ENCODE assay signal across 22 mouse cellular contexts in genomic region chr11:48098063-48098462, GRCm38 (mm10).
DNase-seq lines count a peak whose midpoint lies in the region; ATAC-seq and TF ChIP-seq lines count a peak whose summit lies in the region.
"Had no signal": no experiment of that assay in that cellular context is flagged by ENCODE, and none has a peak within 500 bp of the region (broad histone marks: within the 10 kb centered on the region; RNA-seq: fewer than 3 reads in every experiment).

No protein-coding gene starts in this region.

- H3K79me2 ChIP-seq in C2C12 (ENCODE audit: control insufficient read depth, insufficient read depth): no peaks in the 10 kb centered on the region
- no peaks in the 10 kb centered on the region for H3K79me2 ChIP-seq in myocyte (ENCODE audit: control insufficient read depth, insufficient read depth)

- H3K9me3 ChIP-seq in forebrain, embryonic 11.5 days (ENCODE audit: control insufficient read depth, low read length): no peaks in the 10 kb centered on the region
- H3K9me3 ChIP-seq: G1E had no signal

- ATAC-seq in forebrain, embryonic 11.5 days (replicated peaks; ENCODE audit: low FRiP score): no peak
- ATAC-seq: activated CD4-positive, CD25-positive, alpha-beta regulatory T cell, adult 4 months; CD4-positive, CD25-positive, alpha-beta regulatory T cell, adult 4 months; Patski had no signal

- no peak for TF ChIP-seq CTCF in C2C12 (IDR thresholded peaks at IDR 0.05; ENCODE audit: control insufficient read depth, insufficient read depth, insufficient read length)
- no peak for TF ChIP-seq CTCF in embryonic fibroblast, embryonic 13.5 days (IDR thresholded peaks at IDR 0.05; ENCODE audit: borderline replicate concordance, insufficient read depth, low read length)

- H3K36me3 ChIP-seq in C2C12 (ENCODE audit: control insufficient read depth, insufficient read depth): no peaks in the 10 kb centered on the region
- no peaks in the 10 kb centered on the region for H3K36me3 ChIP-seq in myocyte (ENCODE audit: control insufficient read depth, insufficient read depth)
- H3K36me3 ChIP-seq in forebrain, embryonic 11.5 days (ENCODE audit: control insufficient read depth, insufficient read depth, low read length): no peaks in the 10 kb centered on the region
- H3K36me3 ChIP-seq: G1E had no signal

- no peaks in the 10 kb centered on the region for H3K79me3 ChIP-seq in C2C12 (ENCODE audit: low read depth)

- no peak overlapping the region for H3K9ac ChIP-seq in forebrain, embryonic 11.5 days (ENCODE audit: low read length)

- H3K27ac ChIP-seq in embryonic fibroblast, embryonic 13.5 days (ENCODE audit: insufficient read depth, low read length): peak overlapping the region; percentile 37
- H3K27ac ChIP-seq in forebrain, embryonic 11.5 days (ENCODE audit: low read depth, low read length): no peak overlapping the region

- no peak for TF ChIP-seq POLR2A in embryonic fibroblast, embryonic 13.5 days (IDR thresholded peaks at IDR 0.05; ENCODE audit: low read depth, low read length)
- TF ChIP-seq POLR2A in myocyte (IDR thresholded peaks at IDR 0.05; ENCODE audit: insufficient read length, low read depth): no peak

- peak overlapping the region; percentile 5 for H3K4me2 ChIP-seq in myocyte (ENCODE audit: low read depth)
- no peak overlapping the region for H3K4me2 ChIP-seq in forebrain, embryonic 11.5 days (ENCODE audit: low read depth, low read length, severe bottlenecking)

- H3K4me1 ChIP-seq in embryonic fibroblast, embryonic 13.5 days (ENCODE audit: control insufficient read depth, insufficient read depth, low read length): peaks cover 8% of the 10 kb centered on the region; the same call in 1 of the 2 replicates
- no peaks in the 10 kb centered on the region for H3K4me1 ChIP-seq in forebrain, embryonic 11.5 days (replicated peaks; ENCODE audit: control insufficient read depth, insufficient read depth, low read length)

- WGBS in forebrain, embryonic 11.5 days: 82% methylated on average over 3 of the region's 3 CpGs

- no peak for DNase-seq in frontal cortex, adult 2 months (ENCODE audit: extremely low spot score in 1 of 2, low spot score in 1 of 2)
- no peak for DNase-seq in kidney, adult 18-20 months
- DNase-seq in forebrain, embryonic 11.5 days (ENCODE audit: low spot score): no peak
- DNase-seq: adrenal gland, adult 2 months; adrenal gland, adult 8-10 months; adrenal gland, postnatal 10 days; adrenal gland, postnatal 14 days; adrenal gland, postnatal 25 days; adrenal gland, postnatal 36 days; B cell, adult 2 months; cerebellum, adult 11 months; cerebellum, adult 11-12 months; cerebellum, adult 18-20 months; cerebellum, adult 2 months had no signal

- H3K4me3 ChIP-seq in C2C12 (ENCODE audit: insufficient read depth, poor library complexity, severe bottlenecking): no peak overlapping the region
- H3K4me3 ChIP-seq in embryonic fibroblast, embryonic 13.5 days (ENCODE audit: insufficient read depth, low read length): no peak overlapping the region
- H3K4me3 ChIP-seq in myocyte: no peak overlapping the region
- H3K4me3 ChIP-seq in forebrain, embryonic 11.5 days (ENCODE audit: low read depth, low read length): no peak overlapping the region

- H3ac ChIP-seq in C2C12 (ENCODE audit: control insufficient read depth, insufficient read length, low read depth): no peak overlapping the region
- H3ac ChIP-seq in myocyte (ENCODE audit: control insufficient read depth, insufficient read length): no peak overlapping the region

- no peaks in the 10 kb centered on the region for H3K27me3 ChIP-seq in C2C12 (ENCODE audit: control insufficient read depth, insufficient read depth, insufficient read length)
- no peaks in the 10 kb centered on the region for H3K27me3 ChIP-seq in myocyte (ENCODE audit: control insufficient read depth, insufficient read depth, insufficient read length)
- no peaks in the 10 kb centered on the region for H3K27me3 ChIP-seq in forebrain, embryonic 11.5 days (ENCODE audit: control insufficient read depth, insufficient read depth, low read length)
- H3K27me3 ChIP-seq: CH12.LX, Patski had no signal

TF ChIP-seq in C2C12, 6 proteins besides CTCF, POLR2A, EP300 and RAD21:
- TF ChIP-seq CEBPB (IDR thresholded peaks at IDR 0.05; ENCODE audit: low read depth): peak; percentile 91
- no peak for TF ChIP-seq FOSL1 (IDR thresholded peaks at IDR 0.05; ENCODE audit: insufficient read depth, low read length, poor library complexity, severe bottlenecking)

TF ChIP-seq in myocyte, 11 proteins besides CTCF, POLR2A, EP300 and RAD21:
- no peak for TF ChIP-seq SRF (IDR thresholded peaks at IDR 0.05; ENCODE audit: control insufficient read depth, insufficient read length, low read depth)
- no peak for TF ChIP-seq REST (IDR thresholded peaks at IDR 0.05; ENCODE audit: insufficient read depth, insufficient read length)
- TF ChIP-seq CEBPB (IDR thresholded peaks at IDR 0.05; ENCODE audit: insufficient read depth, poor library complexity, severe bottlenecking): peak; percentile 34; the same call in 1 of the 2 replicates
- TF ChIP-seq MAX (IDR thresholded peaks at IDR 0.05; ENCODE audit: low read depth): no peak
- TF ChIP-seq POLR2AphosphoS2 (IDR thresholded peaks at IDR 0.05; ENCODE audit: insufficient read length, low read depth): no peak
- TF ChIP-seq USF1 (IDR thresholded peaks at IDR 0.05; ENCODE audit: low read depth): no peak
- no peak for TF ChIP-seq E2F4 (IDR thresholded peaks at IDR 0.05; ENCODE audit: insufficient read depth)
